Mouse (Mus musculus): ENCODE measurements at regions not wholly inside any gene's neighbourhood (a gene's known extent, or its start where the extent isn't known, plus 50 kb on each side); places are given as distances from the start of the nearest gene placed in this dataset.

GRCm38 (mm10) chr2:106256012-106256411 lies 252.7 kb upstream of the Dnajc24 start:
- in situ Hi-C loops (cut with MboI; ENCODE audit: low sequenced_read_pairs): no loop called here

DNA sequence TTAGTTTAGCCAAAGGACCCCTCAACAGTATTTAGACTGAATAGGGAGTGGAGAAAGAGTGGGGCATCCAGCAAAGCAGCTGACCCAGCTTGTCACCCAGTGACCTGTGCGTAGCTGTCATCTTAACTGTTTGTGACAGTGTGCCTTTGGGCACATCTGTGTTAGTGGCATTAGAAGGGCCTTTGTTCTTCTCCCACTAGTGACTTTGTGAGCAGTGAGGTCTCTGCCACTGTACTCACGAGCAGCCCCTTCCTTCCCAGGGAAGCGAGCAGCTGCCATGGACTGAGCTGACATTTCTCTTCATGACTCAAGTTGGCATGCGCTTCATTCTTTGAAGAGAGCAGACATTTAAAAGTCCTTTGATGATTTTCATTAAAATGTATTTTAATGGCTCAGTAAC lies 231.0 kb upstream of the Dnajc24 start:
- in situ Hi-C loops (cut with MboI; ENCODE audit: low sequenced_read_pairs): no loop called here

DNA sequence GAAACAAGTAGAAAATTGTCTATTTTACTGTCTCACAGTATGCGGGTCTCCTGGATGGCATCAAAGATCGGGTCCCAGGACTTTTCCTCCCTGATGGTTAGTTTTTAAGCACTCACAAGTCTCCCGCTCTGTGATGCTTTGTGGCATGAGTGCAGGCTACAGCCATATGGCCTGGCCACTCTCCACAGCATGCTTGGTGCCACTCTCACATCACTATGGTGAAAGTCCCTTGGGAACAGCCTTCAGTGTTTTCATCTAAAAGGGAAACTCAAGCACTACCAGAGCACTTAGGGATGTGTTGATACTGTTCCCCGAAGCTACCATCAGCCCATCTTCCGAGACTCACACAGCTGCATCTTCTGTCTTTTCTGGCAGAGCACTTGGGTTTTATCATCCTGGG lies 227.8 kb upstream of the Dnajc24 start:
- in situ Hi-C loops (cut with MboI; ENCODE audit: low sequenced_read_pairs): no loop called here

DNA sequence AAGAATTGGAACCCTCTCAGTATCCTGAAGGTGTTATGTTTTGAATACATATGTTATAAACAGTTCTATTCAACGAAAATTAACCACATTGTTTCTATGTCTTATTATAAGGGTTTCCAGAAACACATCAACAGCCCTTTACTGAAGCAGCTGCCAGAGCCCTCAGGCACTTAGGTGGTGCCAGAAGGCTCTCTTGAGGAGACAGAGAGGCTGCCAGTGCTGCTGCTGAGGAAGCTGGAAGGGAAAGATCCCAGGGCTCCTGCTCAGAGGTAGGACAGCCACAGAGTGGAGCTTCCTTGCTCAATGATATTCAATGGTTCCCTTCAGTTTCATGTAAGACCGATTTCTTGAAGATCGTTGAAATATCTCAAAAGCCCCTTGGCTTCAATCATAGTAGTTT lies 226.7 kb upstream of the Dnajc24 start:
- in situ Hi-C loops (cut with MboI; ENCODE audit: low sequenced_read_pairs): no loop called here

GRCm38 (mm10) chr2:106228249-106228648 lies 224.9 kb upstream of the Dnajc24 start:
- in situ Hi-C loops (cut with MboI; ENCODE audit: low sequenced_read_pairs): no loop called here

DNA sequence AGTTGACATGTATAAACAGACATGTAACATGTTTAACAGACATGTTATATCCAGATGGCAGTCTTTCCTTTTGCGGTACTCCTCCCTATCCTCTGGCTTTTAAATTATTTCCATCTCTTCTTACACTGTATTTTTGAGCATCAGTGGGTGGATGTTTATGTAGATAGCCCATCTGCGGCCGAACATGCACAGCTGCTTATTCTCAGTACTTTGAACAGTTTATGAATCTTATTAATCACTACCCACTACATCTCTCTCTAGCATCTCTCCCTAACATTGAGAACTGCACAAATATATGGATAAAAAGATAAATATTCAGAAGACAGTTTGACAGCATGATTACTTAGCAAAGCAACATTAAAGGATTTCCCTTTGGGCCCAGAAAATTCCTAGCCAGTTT lies 212.8 kb upstream of the Dnajc24 start:
- in situ Hi-C loops (cut with MboI; ENCODE audit: low sequenced_read_pairs): no loop called here

DNA sequence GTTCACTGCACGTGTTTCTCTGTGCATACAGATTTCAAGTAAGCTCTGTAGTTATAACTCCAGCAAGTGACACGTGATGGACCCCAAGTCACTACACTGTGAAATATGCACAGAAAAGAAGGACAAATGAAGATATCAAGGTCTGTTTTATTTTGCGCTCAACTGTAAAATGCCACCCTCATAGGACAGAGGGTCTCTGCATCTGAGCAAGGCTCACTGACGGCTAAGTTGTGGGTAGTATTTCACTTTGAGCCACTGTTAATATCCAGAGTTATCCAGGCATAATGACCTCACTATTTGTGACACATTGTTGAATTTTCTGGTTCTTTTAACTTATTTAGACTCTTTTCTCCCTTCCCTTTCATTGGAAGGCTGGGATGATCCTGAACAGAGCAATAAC lies 210.4 kb upstream of the Dnajc24 start:
- in situ Hi-C loops (cut with MboI; ENCODE audit: low sequenced_read_pairs): no loop called here

DNA sequence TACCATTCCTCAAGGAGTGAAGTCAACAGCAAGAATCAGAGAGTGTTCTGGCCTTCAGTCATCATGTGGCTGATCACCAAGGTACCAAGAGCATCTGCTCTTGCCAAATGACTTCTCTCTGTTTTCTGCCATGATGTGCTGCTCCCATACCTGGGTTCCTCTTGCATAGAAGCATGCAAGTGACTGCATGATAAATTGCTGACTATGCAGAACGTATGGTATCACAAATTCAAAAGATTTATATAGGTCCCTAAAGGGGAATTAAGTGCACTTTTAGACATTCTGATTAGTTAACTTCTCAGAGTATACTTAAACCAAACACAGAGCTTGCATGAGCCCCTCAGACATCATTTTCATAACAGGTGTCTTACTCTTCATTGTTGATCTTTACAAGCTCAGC lies 207.4 kb upstream of the Dnajc24 start:
- in situ Hi-C loops (cut with MboI; ENCODE audit: low sequenced_read_pairs): no loop called here

DNA sequence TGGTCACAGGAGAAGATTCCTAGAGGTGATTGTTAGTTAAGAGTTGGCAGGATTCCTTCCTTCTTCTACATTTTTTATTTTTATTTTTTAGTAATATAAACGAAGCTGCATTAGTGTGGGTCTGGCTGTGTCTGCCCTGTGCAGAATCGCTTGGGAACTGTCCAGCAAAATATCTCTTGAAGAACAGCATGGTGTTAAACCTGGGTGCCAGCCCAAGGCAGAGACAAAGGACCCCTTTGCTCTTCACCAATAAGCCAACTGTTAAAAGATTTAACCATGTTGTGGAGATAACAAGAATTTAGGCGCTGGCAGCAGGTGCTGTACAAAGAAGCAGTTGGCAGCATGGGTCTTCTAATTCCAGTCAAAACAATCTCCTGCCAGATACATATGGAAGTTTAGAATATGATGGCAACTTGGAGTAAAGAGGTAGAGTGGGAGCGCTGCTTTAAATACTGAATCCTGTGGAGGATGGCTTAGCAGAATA lies 205.5 kb upstream of the Dnajc24 start:
- in situ Hi-C loops (cut with MboI; ENCODE audit: low sequenced_read_pairs): no loop called here

DNA sequence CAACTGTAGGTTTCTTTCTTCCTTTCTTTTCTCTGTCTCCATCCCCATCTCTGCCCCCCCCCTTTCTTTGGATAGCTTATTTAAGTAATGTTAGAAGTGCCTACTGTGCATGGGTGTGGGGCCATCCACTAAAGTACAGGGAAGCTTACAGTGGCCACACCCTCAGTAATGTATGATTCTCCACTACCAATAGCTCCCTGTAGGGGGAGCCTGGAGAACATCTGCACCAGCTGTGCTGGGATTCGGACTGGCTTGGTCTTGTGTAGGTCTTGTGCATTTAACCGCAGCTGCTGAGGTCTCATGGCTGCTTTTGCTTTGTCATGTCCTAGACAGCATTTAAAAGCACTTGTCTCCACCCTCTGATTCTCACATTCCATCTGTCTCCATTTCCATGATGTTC lies 196.8 kb upstream of the Dnajc24 start:
- in situ Hi-C loops (cut with MboI; ENCODE audit: low sequenced_read_pairs): no loop called here

DNA sequence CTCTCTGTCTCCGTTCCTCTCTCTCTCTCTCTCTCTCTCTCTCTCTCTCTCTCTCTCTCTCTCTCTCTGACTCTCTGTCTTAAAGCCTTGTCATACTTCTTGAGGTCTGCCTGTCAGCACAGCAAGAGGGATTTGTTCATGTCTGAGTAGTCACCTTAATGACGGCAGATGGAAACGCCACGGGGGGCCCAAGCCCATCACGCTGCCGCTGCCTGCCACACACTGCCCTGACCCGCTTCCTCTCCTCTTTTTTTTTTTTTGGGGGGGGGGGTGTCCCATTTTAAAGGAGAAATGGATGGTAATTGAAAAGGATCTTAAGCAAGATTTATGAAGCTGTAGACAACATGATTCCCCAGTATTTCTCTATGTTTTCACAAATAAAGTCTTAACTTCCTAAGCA lies 191.8 kb upstream of the Dnajc24 start:
- in situ Hi-C loops (cut with MboI; ENCODE audit: low sequenced_read_pairs): no loop called here

- in situ Hi-C loops (cut with MboI; ENCODE audit: low sequenced_read_pairs): no loop called here
These were observed 191.1 kb upstream of the Dnajc24 start for GRCm38 (mm10) chr2:106194369-106195023.

GRCm38 (mm10) chr2:106193889-106194347 lies 190.6 kb upstream of the Dnajc24 start:
- in situ Hi-C loops (cut with MboI; ENCODE audit: low sequenced_read_pairs): no loop called here

- in situ Hi-C loops (cut with MboI; ENCODE audit: low sequenced_read_pairs): no loop called here
These were observed 187.4 kb upstream of the Dnajc24 start for GRCm38 (mm10) chr2:106190579-106191322.

DNA sequence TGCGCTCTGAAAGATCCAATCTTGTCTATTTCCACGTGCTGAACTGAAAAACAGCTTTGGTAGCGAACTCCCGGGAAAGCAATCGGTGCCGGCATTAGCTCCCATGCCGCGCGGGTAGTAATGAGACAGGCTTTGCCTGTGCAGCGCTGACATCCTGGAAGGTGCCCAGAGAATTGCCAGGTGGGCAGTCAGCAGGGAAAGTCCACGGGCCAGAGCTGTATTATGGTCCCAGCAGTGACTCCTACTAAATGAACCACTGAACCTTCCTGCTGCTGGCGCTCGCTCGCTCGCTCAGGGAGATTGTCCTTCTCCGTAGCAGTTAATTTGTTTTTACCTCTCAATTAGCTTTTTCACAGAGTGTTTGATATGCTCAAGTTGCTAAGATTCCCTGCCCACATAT lies 180.3 kb upstream of the Dnajc24 start:
- in situ Hi-C loops (cut with MboI; ENCODE audit: low sequenced_read_pairs): no loop called here

DNA sequence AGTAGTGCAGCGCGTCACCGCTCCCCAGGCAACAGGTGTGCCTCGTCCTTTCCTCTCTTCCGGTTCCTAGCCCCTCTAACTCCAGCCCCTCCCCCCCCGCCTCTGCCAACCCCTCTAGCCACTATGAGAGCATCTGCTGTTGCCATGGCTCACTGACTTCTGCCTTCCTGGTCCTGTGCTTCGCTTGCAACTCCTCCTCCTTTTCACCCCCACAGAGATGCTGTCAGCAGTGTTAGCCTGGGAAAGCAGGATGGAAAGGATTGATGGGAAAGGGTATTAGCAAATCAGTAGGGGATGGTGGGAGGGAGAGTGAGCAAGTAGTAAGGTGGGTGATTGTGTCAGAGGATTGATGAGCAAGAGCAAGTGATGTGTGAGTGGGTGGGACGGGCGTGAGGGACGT lies 178.7 kb upstream of the Dnajc24 start:
- in situ Hi-C loops (cut with MboI; ENCODE audit: low sequenced_read_pairs): no loop called here

DNA sequence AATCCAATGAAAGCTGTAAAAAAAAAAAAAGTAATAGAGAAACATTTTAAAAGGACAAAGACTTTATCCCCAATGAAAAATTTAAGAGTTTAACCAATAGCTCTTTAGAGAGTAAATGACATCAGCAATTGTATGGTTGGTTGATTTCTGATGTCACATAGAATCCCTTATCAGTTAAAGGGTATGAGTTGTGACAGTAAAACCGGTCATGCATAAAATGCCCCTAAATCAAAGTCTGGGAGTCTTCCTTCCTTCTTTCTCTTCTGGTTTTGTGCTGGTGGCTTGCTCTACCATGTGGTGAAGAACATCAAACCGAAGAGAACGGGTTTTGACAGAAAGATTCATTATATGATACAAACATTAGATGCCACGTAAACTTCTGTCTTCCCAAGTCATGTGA lies 159.3 kb upstream of the Dnajc24 start:
- in situ Hi-C loops (cut with MboI; ENCODE audit: low sequenced_read_pairs): no loop called here

- in situ Hi-C loops (cut with MboI; ENCODE audit: low sequenced_read_pairs): no loop called here
These were observed 158.5 kb upstream of the Dnajc24 start for GRCm38 (mm10) chr2:106161877-106162276.

GRCm38 (mm10) chr2:106149701-106150100 lies 146.4 kb upstream of the Dnajc24 start:
- in situ Hi-C loops (cut with MboI; ENCODE audit: low sequenced_read_pairs): no loop called here

- in situ Hi-C loops (cut with MboI; ENCODE audit: low sequenced_read_pairs): no loop called here
These were observed 137.6 kb upstream of the Dnajc24 start for GRCm38 (mm10) chr2:106140931-106141330.

DNA sequence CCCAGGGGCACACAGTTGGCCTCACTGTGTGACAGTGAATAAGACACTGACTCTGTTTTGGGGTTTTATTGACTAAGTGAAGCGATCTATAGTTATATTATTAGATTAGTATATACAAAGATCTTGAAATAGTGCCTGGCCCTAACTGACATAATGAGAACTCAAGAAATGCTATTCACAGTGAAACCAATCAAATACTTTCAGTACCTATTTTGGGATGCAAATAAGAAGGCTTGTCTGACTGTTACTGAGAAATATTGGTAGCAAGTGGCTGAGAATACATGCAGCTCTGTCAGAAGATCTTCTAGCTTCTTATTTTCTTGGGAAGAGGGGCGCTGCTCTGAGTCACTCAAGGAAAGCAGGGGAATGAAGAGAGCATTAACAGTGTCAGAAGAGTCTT lies 97.7 kb upstream of the Dnajc24 start:
- in situ Hi-C loops (cut with MboI; ENCODE audit: low sequenced_read_pairs): no loop called here

DNA sequence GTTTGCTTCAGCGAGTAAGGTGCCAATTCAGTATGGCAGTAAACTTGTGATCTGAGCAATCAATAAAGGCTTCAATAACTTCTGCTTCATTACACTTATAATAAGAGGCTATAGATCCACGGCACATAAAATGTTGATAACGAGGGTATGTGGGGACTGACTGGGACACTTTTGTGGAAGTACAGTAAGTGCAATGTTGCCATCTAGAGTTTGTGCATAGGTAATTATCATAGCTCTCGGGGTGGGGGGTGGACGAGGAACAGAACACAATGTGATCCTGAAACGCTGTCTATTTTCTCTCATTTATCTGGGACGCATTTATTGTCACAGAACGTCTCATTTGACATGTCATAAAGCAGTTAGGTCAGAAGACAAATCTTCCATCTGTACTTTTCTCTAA lies 82.8 kb upstream of the Dnajc24 start:
- in situ Hi-C loops (cut with MboI; ENCODE audit: low sequenced_read_pairs): loop anchor here (10.0 kb wide), 1 partner anchor 471 kb away; no protein-coding TSS in a partner anchor
